Mouse (Mus musculus) heart, embryonic 14.5 days (tissue): Measurements from ENCODE around the gene Smco4. TPM values are rescaled to one million over a fixed set of nuclear protein-coding genes. Genes with fewer than 3 reads are reported as not detected.

Experiments used
- ATAC-seq: fragments of 200-750 bp; cut with Nextera tagmentation; 2 replicates; pipeline ENCODE4 v1.8.0; 2017; ENCODE audit warnings: low read depth, moderate TSS enrichment; ENCODE audit not compliant: insufficient number of reproducible peaks, insufficient read depth, low FRiP score
- H3K27ac ChIP-seq, 2 experiments: fragments of 200-500 bp in 1 of 2; fragments of 300-500 bp in 1 of 2; sonication (generic) in 1 of 2; replicated peaks in 1 of 2; 2 replicates each; pipeline ENCODE4 v1.5.1; 2012 to 2014; ENCODE audit warnings: low read depth in 2 of 2, low read length in 2 of 2, control low read depth in 1 of 2, mild to moderate bottlenecking in 1 of 2, mixed read lengths in 1 of 2; ENCODE audit not compliant: control insufficient read depth in 1 of 2, insufficient read depth in 1 of 2
- H3K27me3 ChIP-seq: fragments of 300-500 bp; sonication (generic); 2 replicates; pipeline ENCODE4 v1.6.1; 2014; ENCODE audit warnings: mild to moderate bottlenecking, low read length, control low read depth; ENCODE audit not compliant: control insufficient read depth, insufficient read depth
- H3K36me3 ChIP-seq: fragments of 300-500 bp; sonication (generic); 2 replicates; pipeline ENCODE4 v1.6.1; 2014; ENCODE audit warnings: mild to moderate bottlenecking, control low read depth, low read length, mixed read lengths; ENCODE audit not compliant: control insufficient read depth, insufficient read depth
- H3K4me1 ChIP-seq, 2 experiments: fragments of 200-500 bp in 1 of 2; fragments of 300-500 bp in 1 of 2; sonication (generic) in 1 of 2; 2 replicates each; pipeline ENCODE4 v1.6.1; 2012 to 2014; ENCODE audit warnings: low read length in 2 of 2, control low read depth in 1 of 2, mixed read lengths in 1 of 2; ENCODE audit not compliant: control insufficient read depth in 2 of 2, insufficient read depth in 2 of 2
- H3K4me2 ChIP-seq: fragments of 300-500 bp; sonication (generic); 2 replicates; pipeline ENCODE4 v1.6.1; 2014; ENCODE audit warnings: mild to moderate bottlenecking, low read length
- H3K4me3 ChIP-seq, 2 experiments: fragments of 200-500 bp in 1 of 2; fragments of 300-500 bp in 1 of 2; sonication (generic) in 1 of 2; 2 replicates each; pipeline ENCODE4 v1.5.1; 2012 to 2014; ENCODE audit warnings: low read length in 2 of 2, mild to moderate bottlenecking in 2 of 2, control low read depth in 1 of 2, low read depth in 1 of 2, moderate library complexity in 1 of 2; ENCODE audit not compliant: control insufficient read depth in 1 of 2, insufficient read depth in 1 of 2
- H3K9ac ChIP-seq: fragments of 300-500 bp; sonication (generic); 2 replicates; pipeline ENCODE4 v1.6.1; 2014; ENCODE audit warnings: mild to moderate bottlenecking, low read length
- H3K9me3 ChIP-seq: fragments of 300-500 bp; sonication (generic); 2 replicates; pipeline ENCODE4 v1.6.1; 2016; ENCODE audit warnings: low read length, control low read depth; ENCODE audit not compliant: control insufficient read depth
- WGBS: fragments of 180-500 bp; shearing (Covaris S2); extraction: QIAGEN DNeasy Blood & Tissue Kit; methylation state at CpG from one replicate; pipeline ENCODE4 v1.1.7; 2014; 5-methylcytosine and 5-hydroxymethylcytosine counted together
- polyA plus RNA-seq: library from polyadenylated mRNA; unstranded; fragments of >200 nt; fragmentation: Nextera tagmentation; extraction: Ambion mirVana; gene quantifications from 2 replicates; pipeline ENCODE4 v1.2.1, GENCODE M21; 2014

Smco4 gene
- polyA plus RNA-seq, 1 experiment from 2014 or later = 2.8 TPM

GRCm38 (mm10) chr9:15522887-15523286 is 29.7 kb downstream of the Smco4 start:
- H3K36me3 ChIP-seq = no peaks in the 10 kb centered on the region
- H3K27ac ChIP-seq = no peak overlapping the region
- WGBS = 43% methylated on average over 5 of the region's 5 CpGs
- no peaks in the 10 kb centered on the region for H3K27me3 ChIP-seq
- ATAC-seq = 0 out of 2 replicates have a peak, but pooled peaks have one; percentile 7
- H3K9me3 ChIP-seq = no peaks in the 10 kb centered on the region
- H3K9ac ChIP-seq = no peak overlapping the region
- no peak overlapping the region for H3K4me3 ChIP-seq
- H3K4me2 ChIP-seq = no peak overlapping the region
- H3K4me1 ChIP-seq = peaks cover 31 to 45% of the 10 kb centered on the region in 2 experiments

GRCm38 (mm10) chr9:15523646-15524045 is 30.4 kb downstream of the Smco4 start:
- no peak overlapping the region for H3K27ac ChIP-seq
- 93% methylated on average over 6 of the region's 6 CpGs for WGBS
- no peak overlapping the region for H3K9ac ChIP-seq
- H3K4me3 ChIP-seq = no peak overlapping the region
- no peaks in the 10 kb centered on the region for H3K27me3 ChIP-seq
- no peaks in the 10 kb centered on the region for H3K36me3 ChIP-seq
- no peak overlapping the region for H3K4me2 ChIP-seq
- H3K4me1 ChIP-seq = peaks cover 36 to 53% of the 10 kb centered on the region in 2 experiments
- ATAC-seq = no peak
- no peaks in the 10 kb centered on the region for H3K9me3 ChIP-seq

- H3K4me2 ChIP-seq = peak overlapping the region; percentile 1
- H3K36me3 ChIP-seq = no peaks in the 10 kb centered on the region
- no peaks in the 10 kb centered on the region for H3K27me3 ChIP-seq
- ATAC-seq = 0 out of 2 replicates have a peak, but pooled peaks have one; percentile 22
- peaks cover 44 to 69% of the 10 kb centered on the region in 2 experiments for H3K4me1 ChIP-seq
- no peak overlapping the region for H3K9ac ChIP-seq
- H3K9me3 ChIP-seq = no peaks in the 10 kb centered on the region
- H3K4me3 ChIP-seq = no peak overlapping the region
- WGBS = 32% methylated on average over 8 of the region's 8 CpGs
- H3K27ac ChIP-seq = 0 out of 4 replicates have a peak overlapping the region, but pooled peaks of 1 of the 2 experiments have one; percentile 19
These were observed 32.0 kb downstream of the Smco4 start for GRCm38 (mm10) chr9:15525246-15525645.

GRCm38 (mm10) chr9:15526539-15526938 is 33.3 kb downstream of the Smco4 start:
- Histone ChIP-seq H3K4me1 (peaks cover 39 to 66% of the 10 kb centered on the region in 2 experiments), H3K9me3 (no peaks in the 10 kb centered on the region), H3K4me3 (no peak overlapping the region), H3K9ac (no peak overlapping the region), H3K36me3 (no peaks in the 10 kb centered on the region), H3K27ac (no peak overlapping the region), H3K4me2 (no peak overlapping the region), H3K27me3 (no peaks in the 10 kb centered on the region)
- WGBS = 50% methylated on average over 7 of the region's 7 CpGs
- ATAC-seq = no peak

- no peaks in the 10 kb centered on the region for H3K9me3 ChIP-seq
- H3K9ac ChIP-seq = no peak overlapping the region
- 72% methylated on average over 6 of the region's 6 CpGs for WGBS
- no peaks in the 10 kb centered on the region for H3K36me3 ChIP-seq
- H3K27me3 ChIP-seq = no peaks in the 10 kb centered on the region
- no peak overlapping the region for H3K27ac ChIP-seq
- ATAC-seq = no peak
- no peak overlapping the region for H3K4me2 ChIP-seq
- H3K4me3 ChIP-seq = no peak overlapping the region
- H3K4me1 ChIP-seq = peaks cover 34 to 56% of the 10 kb centered on the region in 2 experiments
These were observed 34.6 kb downstream of the Smco4 start for GRCm38 (mm10) chr9:15527846-15528245.

- Histone ChIP-seq H3K4me1 (peaks cover 30 to 51% of the 10 kb centered on the region in 2 experiments), H3K27me3 (no peaks in the 10 kb centered on the region), H3K9ac (no peak overlapping the region), H3K9me3 (no peaks in the 10 kb centered on the region), H3K4me3 (no peak overlapping the region), H3K4me2 (no peak overlapping the region), H3K36me3 (no peaks in the 10 kb centered on the region), H3K27ac (no peak overlapping the region; a peak in 1 of 4 replicates)
- ATAC-seq = no peak
- WGBS = 40% methylated on average over 7 of the region's 7 CpGs
These were observed 35.1 kb downstream of the Smco4 start for GRCm38 (mm10) chr9:15528368-15528767.

- H3K9me3 ChIP-seq = no peaks in the 10 kb centered on the region
- WGBS = 42% methylated on average over 8 of the region's 8 CpGs
- 0 out of 4 replicates have a peak overlapping the region, but pooled peaks of 1 of the 2 experiments have one; percentile 9 for H3K27ac ChIP-seq
- no peak overlapping the region for H3K4me3 ChIP-seq
- no peaks in the 10 kb centered on the region for H3K36me3 ChIP-seq
- no peak overlapping the region for H3K9ac ChIP-seq
- no peaks in the 10 kb centered on the region for H3K27me3 ChIP-seq
- peaks cover 36 to 55% of the 10 kb centered on the region in 2 experiments for H3K4me1 ChIP-seq
- peak; percentile 28; the same call in 1 of the 2 replicates for ATAC-seq
- no peak overlapping the region for H3K4me2 ChIP-seq
These were observed 36.2 kb downstream of the Smco4 start for GRCm38 (mm10) chr9:15529275-15529964.
